Mouse (Mus musculus): Measurements from ENCODE around the gene Fam129a. TPM values are rescaled to one million over a fixed set of nuclear protein-coding genes. Genes with fewer than 3 reads are reported as not detected.

Gene Fam129a
- total RNA-seq, 4 experiments from 2014 or later: 8.8 to 16.2 (median 12.4) TPM

- DNase-seq (ENCODE audit: low spot score): no peak
These were observed 90.9 kb downstream of the Fam129a start for GRCm38 (mm10) chr1:151661684-151662439.

GRCm38 (mm10) chr1:151662958-151663357, 92.0 kb downstream of the Fam129a start:
- no peak for DNase-seq (ENCODE audit: low spot score)

DNA sequence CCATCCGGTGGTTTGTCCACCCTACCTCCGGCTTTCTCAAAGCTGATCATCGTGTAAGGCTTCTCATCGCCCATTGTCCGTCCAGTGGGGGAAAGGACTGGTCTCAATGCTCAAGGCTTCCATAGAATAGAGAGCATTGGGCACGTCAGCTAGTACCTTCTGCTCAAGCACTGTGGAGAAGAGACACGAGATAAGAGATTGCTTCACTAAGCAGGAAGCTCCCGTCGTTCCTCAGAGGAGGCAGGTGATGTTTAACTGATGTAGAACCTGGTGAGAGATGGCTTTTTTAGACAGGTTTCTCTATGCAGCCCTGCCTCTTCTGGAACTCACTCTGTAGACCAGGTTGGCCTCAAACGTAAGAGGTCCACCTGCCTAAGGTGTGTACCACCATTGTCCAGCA, 93.4 kb downstream of the Fam129a start:
- no peak for DNase-seq (ENCODE audit: low spot score)

GRCm38 (mm10) chr1:151664837-151665431, 93.9 kb downstream of the Fam129a start:
- no peak for DNase-seq (ENCODE audit: low spot score)

GRCm38 (mm10) chr1:151667351-151668074, 96.5 kb downstream of the Fam129a start:
- DNase-seq (ENCODE audit: low spot score): no peak

DNA sequence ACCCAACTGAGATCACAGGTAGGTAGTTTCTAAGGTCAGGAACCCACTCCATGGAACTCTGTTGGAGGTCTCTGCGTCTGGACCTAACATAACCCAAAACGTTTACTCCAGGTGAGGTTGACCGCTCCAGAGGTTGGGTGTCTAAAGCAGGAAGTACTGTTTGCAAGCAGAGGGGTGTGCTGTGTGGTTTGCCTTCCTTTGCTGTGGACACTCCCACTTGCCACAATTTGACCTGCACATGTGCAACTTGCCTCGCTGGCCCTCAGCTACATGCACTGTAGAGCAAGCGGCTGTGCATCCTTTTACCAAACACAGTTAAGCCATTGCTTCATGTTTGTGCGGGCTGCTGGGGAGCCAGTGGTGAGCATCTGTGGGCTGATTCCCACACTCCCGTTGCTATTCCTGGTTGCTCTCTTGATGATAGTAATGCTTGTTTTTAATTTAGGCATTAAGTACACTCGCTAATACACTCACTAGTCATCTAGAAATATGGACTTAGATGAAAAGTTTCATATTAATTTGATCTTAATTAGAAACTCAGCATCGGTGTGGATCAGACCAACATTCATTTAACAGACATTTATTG, 99.1 kb downstream of the Fam129a start:
- DNase-seq (ENCODE audit: low spot score): no peak

DNA sequence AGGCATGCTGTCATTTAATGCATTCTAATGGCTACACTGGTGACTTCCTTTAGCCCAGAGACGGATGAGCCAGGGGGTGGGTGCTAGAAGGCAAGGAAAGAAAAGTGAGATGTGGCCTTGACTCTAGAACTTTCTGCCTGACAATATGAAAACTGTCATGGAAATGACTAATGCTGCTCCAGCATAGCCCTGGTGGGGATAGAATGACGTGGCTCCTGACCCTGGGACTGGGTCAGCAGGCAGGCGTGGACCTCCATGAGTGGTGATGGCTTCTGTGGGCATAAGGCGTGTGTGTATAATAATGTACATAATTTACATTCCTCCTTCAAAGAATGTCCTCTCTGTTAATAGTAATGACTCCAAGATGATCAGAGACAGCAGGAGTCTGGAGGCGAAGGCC, 104.7 kb downstream of the Fam129a start:
- no peak for DNase-seq (ENCODE audit: low spot score)

DNA sequence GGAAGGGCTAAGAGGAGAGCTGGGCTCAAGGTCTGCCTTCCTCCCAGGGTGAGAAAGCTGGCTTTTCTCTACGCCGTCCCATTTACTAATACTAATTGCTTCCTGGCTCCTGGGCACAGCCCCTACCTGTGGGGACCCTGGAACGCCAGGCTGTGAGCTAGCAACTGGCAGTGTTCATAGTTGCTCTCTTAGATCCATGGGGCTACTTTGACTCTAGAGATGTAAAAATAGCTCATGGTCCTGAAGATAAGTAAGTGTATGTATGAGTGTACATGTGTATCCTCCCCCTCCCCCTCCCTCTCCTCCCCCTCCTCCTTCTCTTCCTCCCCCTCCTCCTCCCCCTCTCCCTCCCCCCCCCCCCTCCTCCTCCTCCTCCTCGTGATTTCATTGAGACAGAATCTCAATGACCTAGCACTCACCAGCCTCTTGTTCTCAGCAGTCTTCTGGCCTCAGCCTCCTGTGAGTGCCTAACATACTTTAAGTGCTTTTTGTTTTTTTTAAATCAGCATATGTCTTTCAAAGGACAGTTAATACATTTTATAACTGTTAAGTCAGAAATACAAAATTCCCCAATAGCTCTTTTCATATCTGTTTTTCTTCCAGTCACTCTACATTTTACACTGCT, 106.3 kb downstream of the Fam129a start:
- no peak for DNase-seq (ENCODE audit: low spot score)

GRCm38 (mm10) chr1:151677975-151678374, 107.0 kb downstream of the Fam129a start:
- DNase-seq (ENCODE audit: low spot score): no peak

- no peak for DNase-seq (ENCODE audit: low spot score)
These were observed 108.2 kb downstream of the Fam129a start for GRCm38 (mm10) chr1:151679153-151679552.

DNA sequence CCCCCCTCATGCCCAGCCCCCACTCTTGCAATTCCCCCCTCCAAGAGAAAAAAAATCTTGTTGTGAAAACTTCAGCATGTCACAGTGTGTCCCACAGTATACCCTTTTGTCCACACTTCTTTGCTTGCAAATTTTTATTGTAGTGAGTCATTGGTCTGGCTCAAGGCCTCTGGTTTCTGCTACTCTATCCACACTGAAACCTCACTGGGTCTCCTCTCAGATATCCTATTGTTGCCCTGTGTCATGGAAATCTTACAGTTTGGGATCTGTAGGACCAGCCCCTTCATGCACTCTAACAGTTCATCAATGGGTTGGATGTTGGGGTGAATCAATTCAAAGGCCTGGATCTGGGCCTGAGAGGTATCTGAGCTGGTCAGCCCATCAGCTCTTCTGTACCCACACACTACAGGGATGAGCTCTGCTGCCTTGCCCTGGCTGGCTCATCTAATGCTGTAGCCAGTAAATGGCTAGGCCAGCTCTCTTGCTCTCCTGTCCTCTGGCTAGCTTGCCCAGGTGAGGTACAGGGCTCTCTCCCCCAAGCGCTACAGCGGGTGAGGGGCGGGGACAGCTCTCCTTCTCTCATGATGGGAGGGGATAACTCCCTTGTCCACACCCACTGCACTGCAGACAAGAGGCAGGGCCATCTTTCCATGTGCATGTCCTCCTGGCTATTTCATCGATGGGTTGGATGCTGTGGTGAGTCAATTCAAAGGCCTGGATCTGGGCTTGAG, 109.1 kb downstream of the Fam129a start:
- no peak for DNase-seq (ENCODE audit: low spot score)

DNA sequence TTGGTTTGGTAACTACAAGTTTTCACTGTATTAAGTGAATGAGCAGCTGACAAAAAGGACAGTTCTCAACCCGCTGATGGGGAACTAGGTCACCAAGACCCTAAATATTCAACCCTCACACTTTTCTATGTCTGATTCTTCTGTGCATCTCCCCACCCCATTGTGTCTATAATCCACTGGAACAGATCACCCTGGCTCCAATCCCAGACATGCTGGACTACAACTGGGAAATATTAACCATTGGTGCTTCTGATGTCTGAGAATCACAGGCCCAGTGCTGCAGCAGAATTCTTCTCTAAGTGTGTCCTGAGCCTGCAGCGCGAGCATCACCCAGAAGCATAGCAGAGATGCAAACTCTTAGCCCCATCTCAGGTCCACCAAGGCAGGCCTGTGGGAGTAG, 110.0 kb downstream of the Fam129a start:
- no peak for DNase-seq (ENCODE audit: low spot score)

GRCm38 (mm10) chr1:151682896-151683295, 111.9 kb downstream of the Fam129a start:
- DNase-seq (ENCODE audit: low spot score): no peak

- DNase-seq (ENCODE audit: low spot score): no peak
These were observed 113.5 kb downstream of the Fam129a start for GRCm38 (mm10) chr1:151684451-151684892.

- DNase-seq (ENCODE audit: low spot score): no peak
These were observed 114.0 kb downstream of the Fam129a start for GRCm38 (mm10) chr1:151684978-151685377.

DNA sequence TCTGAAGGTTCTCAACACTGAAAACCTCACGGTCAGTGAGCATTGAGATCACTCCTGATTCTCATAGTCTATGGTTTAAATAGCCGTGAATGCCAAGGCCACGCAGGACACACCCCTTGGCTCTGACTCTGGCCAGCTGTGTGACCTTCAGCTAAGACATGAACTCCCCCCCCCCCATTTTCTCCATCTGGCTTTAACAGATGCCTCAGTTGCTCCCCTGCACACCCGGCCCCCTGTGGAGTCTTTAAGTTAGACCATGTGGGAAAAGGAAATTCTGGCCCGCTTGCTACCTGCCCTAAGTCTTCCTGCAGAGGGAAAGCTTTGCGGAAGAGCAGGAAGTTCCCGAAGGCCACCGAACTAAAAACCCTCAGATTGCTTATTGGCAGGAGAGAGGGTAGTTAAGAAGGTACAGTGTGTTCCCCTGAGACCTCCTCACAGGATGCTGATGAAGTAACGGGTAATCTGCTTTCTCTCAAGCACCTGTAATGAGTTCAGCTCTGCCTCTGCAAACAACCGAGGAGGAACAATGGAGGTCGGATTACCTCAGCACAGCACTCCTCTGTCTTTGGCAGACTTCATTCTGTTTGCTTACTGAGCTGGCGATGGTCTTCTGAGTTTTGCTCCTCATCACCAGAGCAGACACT, 114.8 kb downstream of the Fam129a start:
- no peak for DNase-seq (ENCODE audit: low spot score)

- DNase-seq (ENCODE audit: low spot score): peak; percentile 88
These were observed 115.7 kb downstream of the Fam129a start for GRCm38 (mm10) chr1:151686696-151687095.

GRCm38 (mm10) chr1:151689032-151689431, 118.0 kb downstream of the Fam129a start:
- DNase-seq (ENCODE audit: low spot score): no peak

DNA sequence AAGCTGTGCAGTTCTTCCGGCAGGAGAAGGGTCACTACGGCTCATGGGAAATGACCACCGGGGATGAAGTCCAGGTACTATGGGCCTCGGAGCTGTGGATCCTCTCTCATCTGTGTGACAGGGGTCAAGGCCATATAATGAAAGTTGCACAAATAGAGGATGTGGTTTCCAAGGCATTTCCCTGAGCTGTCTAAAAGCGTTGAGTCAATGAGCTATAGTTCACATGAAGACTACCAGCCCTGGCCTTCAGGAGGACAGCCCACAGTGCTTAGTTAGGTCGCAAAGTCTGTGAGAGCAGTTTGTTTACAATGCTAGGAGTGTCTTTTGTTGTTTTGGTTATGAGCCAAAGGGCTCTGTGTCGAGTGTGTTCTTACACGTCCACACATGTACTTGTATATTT, 118.6 kb downstream of the Fam129a start:
- DNase-seq (ENCODE audit: low spot score): no peak

DNA sequence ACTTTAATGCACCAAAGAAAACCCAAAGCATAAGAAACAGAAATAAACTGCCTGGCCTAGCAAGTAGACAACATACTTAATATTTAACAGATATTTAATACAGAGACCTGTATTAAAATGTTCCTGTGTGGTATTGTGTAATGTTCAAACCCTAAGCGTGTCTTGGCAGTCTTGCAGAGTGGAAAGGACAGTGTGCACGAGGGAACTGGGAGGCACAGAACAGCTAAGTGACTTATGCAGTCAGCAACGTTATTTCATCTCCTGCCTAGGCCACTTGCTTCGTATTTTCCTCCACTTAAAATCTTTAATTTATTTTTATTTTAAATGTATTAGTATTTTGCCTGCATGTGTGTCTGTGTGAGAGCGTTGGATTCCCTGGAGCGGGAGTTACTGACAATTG, 119.1 kb downstream of the Fam129a start:
- no peak for DNase-seq (ENCODE audit: low spot score)

All from heart, adult 8-10 months (tissue).